Mouse (Mus musculus) retina, postnatal 7 days (tissue): ENCODE measurements at regions not wholly inside any gene's neighbourhood (a gene's known extent, or its start where the extent isn't known, plus 50 kb on each side); places are given as distances from the start of the nearest gene placed in this dataset.
A peak's percentile ranks its signal among the peaks of the same experiment; 100 is the strongest.
"Not testable (repeated sequence)": the region's sequence is repeated elsewhere in the genome, so short reads cannot be mapped to it uniquely, and the experiment has no call there.

ENCODE experiments used
- DNase-seq: peaks from one replicate; pipeline ENCODE4 v3.0.0-alpha.2; 2012; ENCODE audit warnings: low read depth, low spot score

GRCm38 (mm10) chr8:93443631-93444030 lies 64.1 kb upstream of the Ces1h start:
- not testable (repeated sequence) for DNase-seq

- no peak for DNase-seq
Measured at GRCm38 (mm10) chr8:93441936-93442335, 62.4 kb upstream of the Ces1h start.

GRCm38 (mm10) chr8:93436586-93436985 lies 57.1 kb upstream of the Ces1h start:
- not testable (repeated sequence) for DNase-seq

GRCm38 (mm10) chr8:93430637-93431036 lies 51.1 kb upstream of the Ces1h start:
- peak; percentile 70 for DNase-seq
